Mouse (Mus musculus): ENCODE measurements around the gene 6820408C15Rik. TPM values are rescaled to one million over a fixed set of nuclear protein-coding genes. Genes with fewer than 3 reads are reported as not detected.

Gene 6820408C15Rik
- polyA plus RNA-seq, 1 experiment from 2014 or later = 0.12 TPM

GRCm38 (mm10) chr2:152443281-152443680 lies 27.9 kb downstream of the 6820408C15Rik start:
- Histone ChIP-seq H3K27ac (ENCODE audit: low read length) (no peak overlapping the region), H3K4me3 (ENCODE audit: low read depth, low read length) (no peak overlapping the region), H3K36me3 (ENCODE audit: control insufficient read depth, insufficient read depth) (no peaks in the 10 kb centered on the region), H3K4me1 (ENCODE audit: control insufficient read depth, low read depth, low read length) (no peaks in the 10 kb centered on the region), H3K9me3 (replicated peaks; ENCODE audit: control insufficient read depth, low read length) (no peaks in the 10 kb centered on the region), H3K27me3 (ENCODE audit: control insufficient read depth, insufficient read depth, low read depth, low read length) (no peaks in the 10 kb centered on the region), H3K4me2 (ENCODE audit: low read depth, low read length) (no peak overlapping the region), H3K9ac (ENCODE audit: low read depth, low read length) (no peak overlapping the region)
- 70% methylated on average over 8 of the region's 8 CpGs for WGBS (ENCODE audit: insufficient replicate concordance)
- ATAC-seq (ENCODE audit: low read depth) = no peak

GRCm38 (mm10) chr2:152446642-152447041 lies 31.3 kb downstream of the 6820408C15Rik start:
- ATAC-seq (ENCODE audit: low read depth) = no peak
- no peaks in the 10 kb centered on the region for H3K4me1 ChIP-seq (ENCODE audit: control insufficient read depth, low read depth, low read length)
- no peak overlapping the region for H3K4me2 ChIP-seq (ENCODE audit: low read depth, low read length)
- H3K27ac ChIP-seq (ENCODE audit: low read length) = no peak overlapping the region
- H3K36me3 ChIP-seq (ENCODE audit: control insufficient read depth, insufficient read depth) = no peaks in the 10 kb centered on the region
- H3K9me3 ChIP-seq (replicated peaks; ENCODE audit: control insufficient read depth, low read length) = no peaks in the 10 kb centered on the region
- H3K4me3 ChIP-seq (ENCODE audit: low read depth, low read length) = no peak overlapping the region
- WGBS (ENCODE audit: insufficient replicate concordance) = 14% methylated on average over 2 of the region's 2 CpGs
- no peak overlapping the region for H3K9ac ChIP-seq (ENCODE audit: low read depth, low read length)
- no peaks in the 10 kb centered on the region for H3K27me3 ChIP-seq (ENCODE audit: control insufficient read depth, insufficient read depth, low read depth, low read length)

GRCm38 (mm10) chr2:152447461-152447860 lies 32.1 kb downstream of the 6820408C15Rik start:
- H3K27me3 ChIP-seq (ENCODE audit: control insufficient read depth, insufficient read depth, low read depth, low read length) = no peaks in the 10 kb centered on the region
- no peak for ATAC-seq (ENCODE audit: low read depth)
- WGBS (ENCODE audit: insufficient replicate concordance) = 43% methylated on average over 5 of the region's 5 CpGs

GRCm38 (mm10) chr2:152450241-152450640 lies 34.9 kb downstream of the 6820408C15Rik start:
- Histone ChIP-seq H3K9me3 (replicated peaks; ENCODE audit: control insufficient read depth, low read length) (no peaks in the 10 kb centered on the region), H3K4me2 (ENCODE audit: low read depth, low read length) (no peak overlapping the region), H3K27ac (ENCODE audit: low read length) (no peak overlapping the region), H3K4me1 (ENCODE audit: control insufficient read depth, low read depth, low read length) (no peaks in the 10 kb centered on the region), H3K4me3 (ENCODE audit: low read depth, low read length) (no peak overlapping the region), H3K9ac (ENCODE audit: low read depth, low read length) (no peak overlapping the region), H3K36me3 (ENCODE audit: control insufficient read depth, insufficient read depth) (no peaks in the 10 kb centered on the region), H3K27me3 (ENCODE audit: control insufficient read depth, insufficient read depth, low read depth, low read length) (no peaks in the 10 kb centered on the region)
- WGBS (ENCODE audit: insufficient replicate concordance) = 2% methylated on average over 5 of the region's 5 CpGs
- no peak for ATAC-seq (ENCODE audit: low read depth)

More at GRCm38 (mm10) chr2:152447461-152447860, 32.1 kb downstream of the 6820408C15Rik start:
- no peak overlapping the region for H3K9ac ChIP-seq (ENCODE audit: low read depth, low read length)
- H3K36me3 ChIP-seq (ENCODE audit: control insufficient read depth, insufficient read depth) = no peaks in the 10 kb centered on the region
- no peaks in the 10 kb centered on the region for H3K4me1 ChIP-seq (ENCODE audit: control insufficient read depth, low read depth, low read length)
- no peak overlapping the region for H3K4me2 ChIP-seq (ENCODE audit: low read depth, low read length)
- no peaks in the 10 kb centered on the region for H3K9me3 ChIP-seq (replicated peaks; ENCODE audit: control insufficient read depth, low read length)
- no peak overlapping the region for H3K27ac ChIP-seq (ENCODE audit: low read length)
- no peak overlapping the region for H3K4me3 ChIP-seq (ENCODE audit: low read depth, low read length)

- WGBS (ENCODE audit: insufficient replicate concordance) = 66% methylated on average over 4 of the region's 4 CpGs
- no peak overlapping the region for H3K27ac ChIP-seq (ENCODE audit: low read length)
- H3K9ac ChIP-seq (ENCODE audit: low read depth, low read length) = no peak overlapping the region
- H3K4me1 ChIP-seq (ENCODE audit: control insufficient read depth, low read depth, low read length) = no peaks in the 10 kb centered on the region
- H3K4me2 ChIP-seq (ENCODE audit: low read depth, low read length) = no peak overlapping the region
- H3K27me3 ChIP-seq (ENCODE audit: control insufficient read depth, insufficient read depth, low read depth, low read length) = no peaks in the 10 kb centered on the region
- H3K36me3 ChIP-seq (ENCODE audit: control insufficient read depth, insufficient read depth) = no peaks in the 10 kb centered on the region
- H3K9me3 ChIP-seq (replicated peaks; ENCODE audit: control insufficient read depth, low read length) = no peaks in the 10 kb centered on the region
- no peak for ATAC-seq (ENCODE audit: low read depth)
- no peak overlapping the region for H3K4me3 ChIP-seq (ENCODE audit: low read depth, low read length)
Observed at GRCm38 (mm10) chr2:152452101-152452781, 36.9 kb downstream of the 6820408C15Rik start.

GRCm38 (mm10) chr2:152459241-152459640 lies 43.9 kb downstream of the 6820408C15Rik start:
- no peak overlapping the region for H3K4me2 ChIP-seq (ENCODE audit: low read depth, low read length)
- H3K4me3 ChIP-seq (ENCODE audit: low read depth, low read length) = no peak overlapping the region
- H3K4me1 ChIP-seq (ENCODE audit: control insufficient read depth, low read depth, low read length) = no peaks in the 10 kb centered on the region
- no peak for ATAC-seq (ENCODE audit: low read depth)
- H3K27me3 ChIP-seq (ENCODE audit: control insufficient read depth, insufficient read depth, low read depth, low read length) = 0 out of 2 replicates have a peak, but pooled peaks cover 2% of the 10 kb centered on the region
- no peak overlapping the region for H3K27ac ChIP-seq (ENCODE audit: low read length)
- H3K9ac ChIP-seq (ENCODE audit: low read depth, low read length) = no peak overlapping the region
- H3K9me3 ChIP-seq (replicated peaks; ENCODE audit: control insufficient read depth, low read length) = no peaks in the 10 kb centered on the region
- H3K36me3 ChIP-seq (ENCODE audit: control insufficient read depth, insufficient read depth) = no peaks in the 10 kb centered on the region
- WGBS (ENCODE audit: insufficient replicate concordance) = 61% methylated on average over 13 of the region's 13 CpGs

- H3K27me3 ChIP-seq (ENCODE audit: control insufficient read depth, insufficient read depth, low read depth, low read length) = no peaks in the 10 kb centered on the region
- 60% methylated on average over 3 of the region's 3 CpGs for WGBS (ENCODE audit: insufficient replicate concordance)
- no peak within 1 kb of the TSS for H3K4me3 ChIP-seq (ENCODE audit: low read depth, low read length)
- H3K4me1 ChIP-seq (ENCODE audit: control insufficient read depth, low read depth, low read length) = no peaks in the 10 kb centered on the region
- H3K9me3 ChIP-seq (replicated peaks; ENCODE audit: control insufficient read depth, low read length) = no peaks in the 10 kb centered on the region
- no peak within 1 kb of the TSS for H3K4me2 ChIP-seq (ENCODE audit: low read depth, low read length)
- H3K27ac ChIP-seq (ENCODE audit: low read length) = no peak within 1 kb of the TSS
- no peaks in the 10 kb centered on the region for H3K36me3 ChIP-seq (ENCODE audit: control insufficient read depth, insufficient read depth)
- no peak within 1 kb of the TSS for H3K9ac ChIP-seq (ENCODE audit: low read depth, low read length)
- no peak for ATAC-seq (ENCODE audit: low read depth)
Observed at GRCm38 (mm10) chr2:152464570-152465150, 49.3 kb downstream of the 6820408C15Rik start, which contains the start of gene Defb23. Gene Defb23, minus strand, starts transcription at chr2:152464620.

GRCm38 (mm10) chr2:152470973-152471372 lies 55.6 kb downstream of the 6820408C15Rik start:
- ATAC-seq (ENCODE audit: low read depth) = no peak
- no peak overlapping the region for H3K4me3 ChIP-seq (ENCODE audit: low read depth, low read length)
- H3K27me3 ChIP-seq (ENCODE audit: control insufficient read depth, insufficient read depth, low read depth, low read length) = no peaks in the 10 kb centered on the region; the same call in 1 of the 2 replicates
- H3K27ac ChIP-seq (ENCODE audit: low read length) = no peak overlapping the region
- H3K4me1 ChIP-seq (ENCODE audit: control insufficient read depth, low read depth, low read length) = no peaks in the 10 kb centered on the region
- H3K4me2 ChIP-seq (ENCODE audit: low read depth, low read length) = no peak overlapping the region
- no peaks in the 10 kb centered on the region for H3K36me3 ChIP-seq (ENCODE audit: control insufficient read depth, insufficient read depth)
- no peaks in the 10 kb centered on the region for H3K9me3 ChIP-seq (replicated peaks; ENCODE audit: control insufficient read depth, low read length)
- no peak overlapping the region for H3K9ac ChIP-seq (ENCODE audit: low read depth, low read length)
- WGBS (ENCODE audit: insufficient replicate concordance) = 23% methylated on average over 7 of the region's 7 CpGs

GRCm38 (mm10) chr2:152472434-152472833 lies 57.0 kb downstream of the 6820408C15Rik start:
- WGBS (ENCODE audit: insufficient replicate concordance) = 18% methylated on average over 3 of the region's 3 CpGs

More at GRCm38 (mm10) chr2:152472434-152472833, 57.0 kb downstream of the 6820408C15Rik start:
- H3K4me1 ChIP-seq (ENCODE audit: control insufficient read depth, low read depth, low read length) = no peaks in the 10 kb centered on the region
- H3K9ac ChIP-seq (ENCODE audit: low read depth, low read length) = no peak overlapping the region
- no peaks in the 10 kb centered on the region for H3K36me3 ChIP-seq (ENCODE audit: control insufficient read depth, insufficient read depth)
- H3K9me3 ChIP-seq (replicated peaks; ENCODE audit: control insufficient read depth, low read length) = no peaks in the 10 kb centered on the region
- no peak overlapping the region for H3K27ac ChIP-seq (ENCODE audit: low read length)
- ATAC-seq (ENCODE audit: low read depth) = no peak
- H3K4me2 ChIP-seq (ENCODE audit: low read depth, low read length) = no peak overlapping the region
- H3K27me3 ChIP-seq (ENCODE audit: control insufficient read depth, insufficient read depth, low read depth, low read length) = no peaks in the 10 kb centered on the region; the same call in 1 of the 2 replicates
- no peak overlapping the region for H3K4me3 ChIP-seq (ENCODE audit: low read depth, low read length)
